11 mouse cellular contexts compared by ENCODE assay signal in the genomic region with DNA sequence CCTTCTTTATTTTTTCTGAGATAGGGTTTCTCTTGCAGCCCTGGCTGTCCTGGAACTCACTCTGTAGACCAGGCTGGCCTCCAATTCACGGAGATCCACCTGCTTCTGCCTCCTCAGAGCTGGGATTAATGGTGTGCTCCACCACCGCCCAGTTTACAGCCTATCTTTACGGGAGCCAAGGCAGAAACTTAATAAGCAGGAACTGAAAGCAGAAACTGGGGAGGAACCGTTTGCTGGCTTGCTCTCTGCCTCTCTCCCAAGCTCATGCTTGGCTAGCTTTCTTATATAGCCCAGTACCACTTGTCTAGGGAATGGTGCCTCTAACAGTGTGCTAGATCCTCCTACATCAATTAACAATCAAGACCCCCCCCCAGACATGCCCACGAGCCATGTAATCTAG. TPM values are rescaled to one million over a fixed set of nuclear protein-coding genes. Genes with fewer than 3 reads are reported as not detected.
A peak's percentile ranks its signal among the peaks of the same experiment; 100 is the strongest.
DNase-seq lines count a peak whose midpoint lies in the region; ATAC-seq and TF ChIP-seq lines count a peak whose summit lies in the region.
"Had no signal": no experiment of that assay in that cellular context is flagged by ENCODE, and none has a peak within 500 bp of the region (broad histone marks: within the 10 kb centered on the region; RNA-seq: fewer than 3 reads in every experiment).

No protein-coding gene starts in this region.

- TF ChIP-seq POLR2A in limb, embryonic 14.5 days (IDR thresholded peaks at IDR 0.05; ENCODE audit: borderline replicate concordance, extremely low read depth, insufficient read depth, insufficient read length): no peak

- H3K4me2 ChIP-seq in midbrain, embryonic 12.5 days (replicated peaks): peak overlapping the region; percentile 42
- H3K4me2 ChIP-seq in midbrain, postnatal 0 days (ENCODE audit: low read depth, low read length, poor library complexity, severe bottlenecking): no peak overlapping the region; the same call in 1 of the 2 replicates
- H3K4me2 ChIP-seq in limb, embryonic 14.5 days (replicated peaks; ENCODE audit: low read depth, low read length, severe bottlenecking): peak overlapping the region; percentile 40
- H3K4me2 ChIP-seq in stomach, embryonic 15.5 days: peak overlapping the region; percentile 48

- peaks cover 8% of the 10 kb centered on the region; the same call in 1 of the 2 replicates for H3K4me1 ChIP-seq in midbrain, embryonic 12.5 days
- H3K4me1 ChIP-seq in midbrain, postnatal 0 days (ENCODE audit: insufficient read depth, low read length): peaks cover 3% of the 10 kb centered on the region; the same call in 1 of the 2 replicates
- H3K4me1 ChIP-seq in limb, embryonic 14.5 days (ENCODE audit: control insufficient read depth, insufficient read depth, low read length): no peaks in the 10 kb centered on the region
- H3K4me1 ChIP-seq in stomach, embryonic 15.5 days: 0 out of 2 replicates have a peak, but pooled peaks cover under 1% of the 10 kb centered on the region

- no peak overlapping the region for H3K27ac ChIP-seq in midbrain, embryonic 12.5 days (replicated peaks)
- H3K27ac ChIP-seq in midbrain, postnatal 0 days (ENCODE audit: low read depth, low read length): no peak overlapping the region
- no peak overlapping the region for H3K27ac ChIP-seq in limb, embryonic 14.5 days (replicated peaks; ENCODE audit: low read depth, low read length)
- H3K27ac ChIP-seq in stomach, embryonic 15.5 days: no peak overlapping the region
- H3K27ac ChIP-seq: left cerebral cortex, adult 2 months had no signal

- H3K36me3 ChIP-seq in midbrain, embryonic 12.5 days: no peaks in the 10 kb centered on the region
- H3K36me3 ChIP-seq in midbrain, postnatal 0 days (ENCODE audit: insufficient read depth, low read length): no peaks in the 10 kb centered on the region
- peaks cover 5% of the 10 kb centered on the region; the same call in 1 of the 2 replicates for H3K36me3 ChIP-seq in limb, embryonic 14.5 days (ENCODE audit: control insufficient read depth, insufficient read depth, low read length)
- no peaks in the 10 kb centered on the region for H3K36me3 ChIP-seq in stomach, embryonic 15.5 days

- TF ChIP-seq CTCF in midbrain, postnatal 0 days (IDR thresholded peaks at IDR 0.05): no peak

- no peak overlapping the region for H3K9ac ChIP-seq in midbrain, embryonic 12.5 days (replicated peaks)
- H3K9ac ChIP-seq in midbrain, postnatal 0 days (replicated peaks; ENCODE audit: low read length, poor library complexity, severe bottlenecking): no peak overlapping the region
- H3K9ac ChIP-seq in limb, embryonic 14.5 days (ENCODE audit: low read depth, low read length, severe bottlenecking): 0 out of 2 replicates have a peak overlapping the region, but pooled peaks have one; percentile 28
- H3K9ac ChIP-seq in stomach, embryonic 15.5 days: no peak overlapping the region

- H3K27me3 ChIP-seq in midbrain, embryonic 12.5 days: no peaks in the 10 kb centered on the region
- H3K27me3 ChIP-seq in midbrain, postnatal 0 days (ENCODE audit: insufficient read depth, low read length): no peaks in the 10 kb centered on the region
- no peaks in the 10 kb centered on the region for H3K27me3 ChIP-seq in limb, embryonic 14.5 days (ENCODE audit: control insufficient read depth, insufficient read depth, low read length)
- no peaks in the 10 kb centered on the region for H3K27me3 ChIP-seq in stomach, embryonic 15.5 days (replicated peaks)

- no peak overlapping the region; the same call in 1 of the 2 replicates for H3K4me3 ChIP-seq in midbrain, embryonic 12.5 days
- H3K4me3 ChIP-seq in midbrain, postnatal 0 days (ENCODE audit: low read depth, low read length): no peak overlapping the region
- H3K4me3 ChIP-seq in limb, embryonic 14.5 days (replicated peaks; ENCODE audit: low read length): peak overlapping the region; percentile 10; the same call in 1 of the 2 replicates
- H3K4me3 ChIP-seq in stomach, embryonic 15.5 days (replicated peaks): no peak overlapping the region
- H3K4me3 ChIP-seq: erythroblast, embryonic 14.5 days; left cerebral cortex, adult 2 months had no signal

- WGBS in midbrain, embryonic 12.5 days: 43% methylated on average over 5 of the region's 5 CpGs
- 58% methylated on average over 5 of the region's 5 CpGs for WGBS in midbrain, postnatal 0 days
- WGBS in limb, embryonic 14.5 days: 42% methylated on average over 5 of the region's 5 CpGs
- WGBS in stomach, embryonic 15.5 days: 63% methylated on average over 5 of the region's 5 CpGs

- H3K9me3 ChIP-seq in midbrain, embryonic 12.5 days: no peaks in the 10 kb centered on the region
- no peaks in the 10 kb centered on the region for H3K9me3 ChIP-seq in midbrain, postnatal 0 days (ENCODE audit: low read length)
- no peaks in the 10 kb centered on the region for H3K9me3 ChIP-seq in limb, embryonic 14.5 days (ENCODE audit: control insufficient read depth, low read length)
- H3K9me3 ChIP-seq in stomach, embryonic 15.5 days: no peaks in the 10 kb centered on the region

- peak; percentile 2 for DNase-seq in adrenal gland, postnatal 10 days
- DNase-seq in adrenal gland, adult 18-20 months (ENCODE audit: low spot score in 2 of 2): no peak
- no peak for DNase-seq in midbrain, postnatal 0 days (ENCODE audit: low spot score)
- no peak for DNase-seq in limb, embryonic 14.5 days (ENCODE audit: low spot score)
- DNase-seq in right cerebral cortex, postnatal 25 days: no peak
- no peak for DNase-seq in cerebellum, adult 11 months
- DNase-seq: right cerebral cortex, postnatal 14 days had no signal

- no peak for ATAC-seq in midbrain, embryonic 12.5 days (ENCODE audit: low FRiP score, low read depth)
- ATAC-seq in midbrain, postnatal 0 days (ENCODE audit: low FRiP score): no peak
- ATAC-seq in limb, embryonic 14.5 days (ENCODE audit: low FRiP score, low read depth): no peak
- no peak for ATAC-seq in stomach, embryonic 15.5 days (ENCODE audit: insufficient read depth, low FRiP score, low read depth)

RNA-seq across cellular contexts. Expression of a gene that starts 6.6 kb away (rescaled TPM):
- 10 to 100 TPM in 1 of 2 experiments, 1 to 10 TPM in 1; 6.3 to 10.1 TPM for total RNA-seq in adrenal gland, postnatal 10 days (2021)
- 1 to 10 TPM; 5.6 to 6.2 TPM for total RNA-seq in adrenal gland, adult 18-20 months (2021)
- 8.7 and 9.2 TPM in 2 replicates for polyA plus RNA-seq in midbrain, embryonic 12.5 days (2016; fragmentation: Nextera tagmentation; extraction: Ambion mirVana)
- total RNA-seq in midbrain, postnatal 0 days (2014; rRNA removed): 1.7 and 2.4 TPM in 2 replicates
- 0.73 and 1.2 TPM in 2 replicates for polyA plus RNA-seq in midbrain, postnatal 0 days (2015; fragmentation: Nextera tagmentation; extraction: Ambion mirVana)
- 24.8 and 26.9 TPM in 2 replicates for polyA plus RNA-seq in limb, embryonic 14.5 days (2012; rRNA removed)
- 5.9 and 6.4 TPM in 2 replicates for polyA plus RNA-seq in limb, embryonic 14.5 days (2014; fragmentation: Nextera tagmentation; extraction: Ambion mirVana)
- polyA plus RNA-seq in stomach, embryonic 15.5 days (2015; fragmentation: Nextera tagmentation; extraction: Ambion mirVana): 7.9 and 10.5 TPM in 2 replicates

RNA-seq across cellular contexts. Expression of a gene that starts 9.3 kb away (rescaled TPM):
- total RNA-seq in adrenal gland, postnatal 10 days (2021): 10 to 100 TPM; 14.9 to 19.0 TPM
- total RNA-seq in adrenal gland, adult 18-20 months (2021): 10 to 100 TPM in 1 of 2 experiments, 1 to 10 TPM in 1; 9.7 to 15.6 TPM
- polyA plus RNA-seq in midbrain, embryonic 12.5 days (2016; fragmentation: Nextera tagmentation; extraction: Ambion mirVana): 22.8 and 23.9 TPM in 2 replicates
- 17.7 and 30.7 TPM in 2 replicates for total RNA-seq in midbrain, postnatal 0 days (2014; rRNA removed)
- 23.8 and 28.9 TPM in 2 replicates for polyA plus RNA-seq in midbrain, postnatal 0 days (2015; fragmentation: Nextera tagmentation; extraction: Ambion mirVana)
- polyA plus RNA-seq in limb, embryonic 14.5 days (2012; rRNA removed): 53.2 and 68.8 TPM in 2 replicates
- polyA plus RNA-seq in limb, embryonic 14.5 days (2014; fragmentation: Nextera tagmentation; extraction: Ambion mirVana): 21.9 and 23.2 TPM in 2 replicates
- polyA plus RNA-seq in stomach, embryonic 15.5 days (2015; fragmentation: Nextera tagmentation; extraction: Ambion mirVana): 46.5 and 47.1 TPM in 2 replicates

RNA-seq across cellular contexts. Expression of a gene that starts 26.9 kb away (rescaled TPM):
- 100 to 1,000 TPM; 216 to 221 TPM for total RNA-seq in adrenal gland, postnatal 10 days (2021)
- total RNA-seq in adrenal gland, adult 18-20 months (2021): 100 to 1,000 TPM; 210 to 272 TPM
- 627 and 693 TPM in 2 replicates for polyA plus RNA-seq in midbrain, embryonic 12.5 days (2016; fragmentation: Nextera tagmentation; extraction: Ambion mirVana)
- 190 and 269 TPM in 2 replicates for total RNA-seq in midbrain, postnatal 0 days (2014; rRNA removed)
- 302 and 345 TPM in 2 replicates for polyA plus RNA-seq in midbrain, postnatal 0 days (2015; fragmentation: Nextera tagmentation; extraction: Ambion mirVana)
- 178 and 295 TPM in 2 replicates for polyA plus RNA-seq in limb, embryonic 14.5 days (2012; rRNA removed)
- 426 and 451 TPM in 2 replicates for polyA plus RNA-seq in limb, embryonic 14.5 days (2014; fragmentation: Nextera tagmentation; extraction: Ambion mirVana)
- 426 and 452 TPM in 2 replicates for polyA plus RNA-seq in stomach, embryonic 15.5 days (2015; fragmentation: Nextera tagmentation; extraction: Ambion mirVana)

RNA-seq across cellular contexts. Expression of a gene that starts 35.4 kb away (rescaled TPM):
- total RNA-seq in adrenal gland, postnatal 10 days (2021): 10 to 100 TPM; 20.1 to 24.4 TPM
- 10 to 100 TPM; 15.9 to 18.3 TPM for total RNA-seq in adrenal gland, adult 18-20 months (2021)
- 38.0 and 39.1 TPM in 2 replicates for polyA plus RNA-seq in midbrain, embryonic 12.5 days (2016; fragmentation: Nextera tagmentation; extraction: Ambion mirVana)
- total RNA-seq in midbrain, postnatal 0 days (2014; rRNA removed): 87.3 and 96.1 TPM in 2 replicates
- polyA plus RNA-seq in midbrain, postnatal 0 days (2015; fragmentation: Nextera tagmentation; extraction: Ambion mirVana): 76.2 and 82.7 TPM in 2 replicates
- polyA plus RNA-seq in limb, embryonic 14.5 days (2012; rRNA removed): 44.0 and 53.5 TPM in 2 replicates
- 30.1 and 33.1 TPM in 2 replicates for polyA plus RNA-seq in limb, embryonic 14.5 days (2014; fragmentation: Nextera tagmentation; extraction: Ambion mirVana)
- polyA plus RNA-seq in stomach, embryonic 15.5 days (2015; fragmentation: Nextera tagmentation; extraction: Ambion mirVana): 27.2 and 27.9 TPM in 2 replicates

RNA-seq across cellular contexts. Expression of a gene that starts 40.3 kb away (rescaled TPM):
- 10 to 100 TPM; 29.9 to 45.4 TPM for total RNA-seq in adrenal gland, postnatal 10 days (2021)
- total RNA-seq in adrenal gland, adult 18-20 months (2021): 10 to 100 TPM; 31.6 to 40.4 TPM
- 11.6 and 11.7 TPM in 2 replicates for polyA plus RNA-seq in midbrain, embryonic 12.5 days (2016; fragmentation: Nextera tagmentation; extraction: Ambion mirVana)
- 88.2 and 93.2 TPM in 2 replicates for total RNA-seq in midbrain, postnatal 0 days (2014; rRNA removed)
- 12.3 and 14.7 TPM in 2 replicates for polyA plus RNA-seq in midbrain, postnatal 0 days (2015; fragmentation: Nextera tagmentation; extraction: Ambion mirVana)
- 60.3 and 79.9 TPM in 2 replicates for polyA plus RNA-seq in limb, embryonic 14.5 days (2012; rRNA removed)
- polyA plus RNA-seq in limb, embryonic 14.5 days (2014; fragmentation: Nextera tagmentation; extraction: Ambion mirVana): 9.7 and 11.0 TPM in 2 replicates
- 7.0 and 7.1 TPM in 2 replicates for polyA plus RNA-seq in stomach, embryonic 15.5 days (2015; fragmentation: Nextera tagmentation; extraction: Ambion mirVana)
